Mouse (Mus musculus) hindbrain, postnatal 0 days (tissue): Measurements from ENCODE around the gene Gm20388. TPM values are rescaled to one million over a fixed set of nuclear protein-coding genes. Genes with fewer than 3 reads are reported as not detected.

Experiments
- ATAC-seq: fragments of 200-750 bp; cut with Nextera tagmentation; 2 replicates; pipeline ENCODE4 v1.8.0; 2017; ENCODE audit warnings: mild to moderate bottlenecking, moderate TSS enrichment, moderate library complexity
- DNase-seq: peaks from one replicate; pipeline ENCODE4 v3.0.0-alpha.2; 2015; ENCODE audit warnings: low spot score
- H3K27ac ChIP-seq: fragments of 300-500 bp; sonication (generic); 2 replicates; pipeline ENCODE4 v1.5.1; 2014; ENCODE audit warnings: mild to moderate bottlenecking
- H3K27me3 ChIP-seq: fragments of 300-500 bp; sonication (generic); 2 replicates; pipeline ENCODE4 v1.6.1; 2014; ENCODE audit warnings: low read length, mixed read lengths; ENCODE audit not compliant: insufficient read depth
- H3K36me3 ChIP-seq: fragments of 300-500 bp; sonication (generic); 2 replicates; pipeline ENCODE4 v1.6.1; 2014; ENCODE audit warnings: low read length, mixed read lengths; ENCODE audit not compliant: insufficient read depth
- H3K4me1 ChIP-seq: fragments of 300-500 bp; sonication (generic); 2 replicates; pipeline ENCODE4 v1.6.1; 2014; ENCODE audit warnings: antibody characterized with exemption, low read length, mixed read lengths; ENCODE audit not compliant: insufficient read depth
- H3K4me2 ChIP-seq: fragments of 300-500 bp; sonication (generic); 2 replicates; pipeline ENCODE4 v1.6.1; 2014; ENCODE audit warnings: low read depth, mild to moderate bottlenecking, low read length, moderate library complexity, mixed read lengths
- H3K4me3 ChIP-seq: fragments of 300-500 bp; sonication (generic); 2 replicates; pipeline ENCODE4 v1.5.1; 2014; ENCODE audit warnings: low read length
- H3K9ac ChIP-seq: fragments of 300-500 bp; sonication (generic); replicated peaks from 2 replicates; pipeline ENCODE4 v1.6.1; 2014; ENCODE audit warnings: mild to moderate bottlenecking, low read length, moderate library complexity, mixed read lengths
- H3K9me3 ChIP-seq: fragments of 300-500 bp; sonication (generic); 2 replicates; pipeline ENCODE4 v1.6.1; 2016; ENCODE audit warnings: low read length, mixed read lengths
- CTCF ChIP-seq: IDR thresholded peaks from 2 replicates; pipeline ENCODE4 v1.5.1; 2016; ENCODE audit warnings: antibody characterized with exemption, control low read depth, low read depth
- WGBS: fragments of 180-500 bp; shearing (Covaris S2); extraction: QIAGEN DNeasy Blood & Tissue Kit; methylation state at CpG from one replicate; pipeline ENCODE4 v1.1.7; 2014; 5-methylcytosine and 5-hydroxymethylcytosine counted together
- polyA plus RNA-seq: library from polyadenylated mRNA; unstranded; fragments of >200 nt; fragmentation: Nextera tagmentation; extraction: Ambion mirVana; gene quantifications from 2 replicates; pipeline ENCODE4 v1.2.1, GENCODE M21; 2015
- total RNA-seq: library from RNA; depleted of rRNA; stranded (reverse); fragments of >200 nt; gene quantifications from 2 replicates; pipeline ENCODE4 v1.2.3, GENCODE M21; 2014

Gm20388 gene
- total and polyA plus RNA-seq, 2 experiments from 2014 or later: 71.3 TPM; not detected in 1

DNA sequence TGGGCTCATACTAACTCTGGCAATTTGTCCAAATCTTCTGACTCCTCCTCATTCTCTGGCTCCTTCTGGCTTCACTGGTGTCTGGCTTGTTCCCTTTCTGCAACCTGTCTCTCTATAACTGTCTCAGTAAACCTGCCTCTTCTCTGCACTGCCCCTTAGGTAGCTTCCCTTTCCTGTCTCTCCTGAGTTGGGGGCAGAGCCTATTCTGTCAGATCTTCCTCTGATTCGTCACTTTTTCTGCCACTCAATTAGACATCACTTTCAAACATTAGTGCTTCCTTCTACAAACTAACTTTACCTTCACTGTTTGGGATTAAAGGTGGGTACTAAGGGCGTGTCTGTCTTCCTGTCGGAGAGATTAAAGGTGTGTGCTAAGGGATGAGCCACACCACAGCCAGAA, 2430.1 kb downstream of the Gm20388 start:
- Histone ChIP-seq H3K4me2 (no peak overlapping the region), H3K4me3 (no peak overlapping the region), H3K9me3 (no peaks in the 10 kb centered on the region), H3K27ac (no peak overlapping the region), H3K36me3 (no peaks in the 10 kb centered on the region), H3K9ac (no peak overlapping the region), H3K4me1 (peaks cover 17% of the 10 kb centered on the region), H3K27me3 (peaks cover 9% of the 10 kb centered on the region; the same call in 1 of the 2 replicates)
- no peak for DNase-seq
- 84% methylated on average over 3 of the region's 3 CpGs for WGBS
- no peak for ATAC-seq
- no peak for TF ChIP-seq CTCF

DNA sequence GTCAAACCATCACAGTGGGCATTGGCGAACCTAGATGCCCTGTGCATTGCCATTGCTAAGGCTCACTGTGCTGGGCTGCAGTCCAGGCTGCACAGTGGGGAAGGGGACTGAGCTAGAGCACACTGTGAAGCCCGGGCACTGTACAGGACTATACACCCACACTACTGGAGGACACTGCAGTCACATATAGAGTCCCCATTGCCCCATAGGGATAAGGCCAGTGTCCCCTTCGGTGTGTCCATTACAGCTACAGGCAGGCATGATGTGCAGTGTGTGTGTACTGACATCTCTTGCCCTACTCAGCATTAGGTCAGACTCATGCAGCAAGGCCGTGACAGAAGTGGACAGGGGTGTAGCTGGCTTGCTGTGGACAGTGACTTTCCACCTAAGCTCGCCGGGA, 2431.1 kb downstream of the Gm20388 start:
- ATAC-seq (no peak), DNase-seq (no peak)
- Histone ChIP-seq H3K4me2 (no peak overlapping the region), H3K36me3 (no peaks in the 10 kb centered on the region), H3K4me3 (no peak overlapping the region), H3K4me1 (peaks cover 14% of the 10 kb centered on the region), H3K27ac (no peak overlapping the region), H3K9ac (no peak overlapping the region), H3K9me3 (no peaks in the 10 kb centered on the region), H3K27me3 (peaks cover 9% of the 10 kb centered on the region; the same call in 1 of the 2 replicates)
- WGBS: 75% methylated on average over 6 of the region's 6 CpGs
- TF ChIP-seq CTCF: no peak

DNA sequence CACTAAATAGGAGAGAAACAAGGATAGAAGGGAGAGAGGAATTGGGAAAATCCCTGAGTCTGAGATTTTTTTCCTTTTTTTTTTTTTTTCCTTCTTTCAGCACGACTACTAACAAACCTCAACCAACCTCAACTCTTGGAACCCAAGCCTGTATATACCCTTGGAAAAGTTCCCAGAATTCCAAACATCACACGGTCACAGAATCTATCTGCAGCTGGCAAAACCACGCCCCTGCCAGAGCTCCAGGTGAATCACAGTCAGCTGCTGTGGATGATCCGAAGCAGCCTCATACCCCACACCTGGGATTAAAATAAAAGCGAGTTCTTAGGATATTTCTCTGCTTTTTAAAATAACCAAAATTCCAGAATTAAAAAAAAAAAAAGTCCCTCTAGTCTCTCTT, 2431.7 kb downstream of the Gm20388 start:
- Histone ChIP-seq H3K27ac (no peak overlapping the region), H3K4me2 (no peak overlapping the region)
- no peak for ATAC-seq

DNA sequence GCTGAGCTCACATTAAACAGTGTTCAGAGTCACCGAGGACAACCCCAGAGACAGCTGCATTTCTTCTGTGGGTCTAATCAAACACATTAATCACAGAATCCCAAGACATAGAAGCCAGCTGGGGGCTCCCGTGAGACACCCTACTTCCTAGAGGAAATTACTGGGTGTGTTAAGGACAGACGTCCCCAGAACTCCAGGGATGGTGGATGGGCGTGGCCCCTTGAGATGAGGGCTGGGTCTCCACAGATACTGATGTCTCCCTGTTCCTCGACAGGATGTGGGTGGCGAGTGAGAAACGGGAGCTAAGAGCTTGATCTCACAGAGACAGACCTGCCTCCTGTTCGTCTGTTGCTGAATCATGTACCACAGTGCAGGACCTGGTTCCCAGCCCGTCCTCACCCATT, 2432.2 kb downstream of the Gm20388 start:
- DNase-seq (no peak), ATAC-seq (no peak; the same call in 1 of the 2 replicates)
- 7% methylated on average over 9 of the region's 9 CpGs for WGBS
- TF ChIP-seq CTCF: no peak
- Histone ChIP-seq H3K4me1 (peaks cover 15% of the 10 kb centered on the region), H3K4me2 (peak overlapping the region; percentile 51), H3K9me3 (no peaks in the 10 kb centered on the region), H3K9ac (no peak overlapping the region), H3K36me3 (no peaks in the 10 kb centered on the region), H3K27me3 (peaks cover 8% of the 10 kb centered on the region; the same call in 1 of the 2 replicates), H3K4me3 (0 out of 2 replicates have a peak overlapping the region, but pooled peaks have one; percentile 10), H3K27ac (no peak overlapping the region)

More for the DNA sequence above, 2431.7 kb downstream of the Gm20388 start:
- Histone ChIP-seq H3K9me3 (no peaks in the 10 kb centered on the region), H3K9ac (no peak overlapping the region), H3K27me3 (peaks cover 9% of the 10 kb centered on the region; the same call in 1 of the 2 replicates), H3K4me1 (peaks cover 14% of the 10 kb centered on the region), H3K36me3 (no peaks in the 10 kb centered on the region), H3K4me3 (no peak overlapping the region)
- 40% methylated on average over 5 of the region's 5 CpGs for WGBS
- DNase-seq: no peak
- TF ChIP-seq CTCF: no peak

DNA sequence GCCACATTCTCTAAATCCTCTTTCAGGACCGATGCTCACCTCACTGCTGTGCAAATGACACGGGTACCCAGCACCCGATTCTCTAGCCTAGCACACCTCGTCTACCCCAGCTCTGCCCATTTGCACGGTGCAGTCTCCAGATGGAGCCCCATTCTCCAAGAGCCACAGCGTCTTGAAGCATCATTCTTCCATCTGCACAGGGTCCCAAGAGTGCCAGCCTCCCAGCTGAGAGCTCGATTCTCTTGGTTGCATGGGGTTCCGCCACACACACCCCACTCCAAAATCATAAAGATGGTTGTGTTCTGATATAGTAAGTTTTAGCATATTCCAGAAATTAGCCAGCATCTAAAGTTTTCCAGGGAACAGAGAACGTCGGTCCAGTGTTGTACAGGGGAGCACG, 2432.7 kb downstream of the Gm20388 start:
- H3K9ac ChIP-seq: no peak overlapping the region
- H3K9me3 ChIP-seq: no peaks in the 10 kb centered on the region
- no peak overlapping the region for H3K27ac ChIP-seq
- no peaks in the 10 kb centered on the region for H3K36me3 ChIP-seq
- H3K27me3 ChIP-seq: peaks cover 4% of the 10 kb centered on the region; the same call in 1 of the 2 replicates
- DNase-seq (no peak), ATAC-seq (0 out of 2 replicates have a peak, but pooled peaks have one; percentile 4)
- peak overlapping the region; percentile 51 for H3K4me2 ChIP-seq
- peak overlapping the region; percentile 10; the same call in 1 of the 2 replicates for H3K4me3 ChIP-seq
- TF ChIP-seq CTCF: no peak
- WGBS: 3% methylated on average over 11 of the region's 11 CpGs
- H3K4me1 ChIP-seq: peaks cover 19% of the 10 kb centered on the region

DNA sequence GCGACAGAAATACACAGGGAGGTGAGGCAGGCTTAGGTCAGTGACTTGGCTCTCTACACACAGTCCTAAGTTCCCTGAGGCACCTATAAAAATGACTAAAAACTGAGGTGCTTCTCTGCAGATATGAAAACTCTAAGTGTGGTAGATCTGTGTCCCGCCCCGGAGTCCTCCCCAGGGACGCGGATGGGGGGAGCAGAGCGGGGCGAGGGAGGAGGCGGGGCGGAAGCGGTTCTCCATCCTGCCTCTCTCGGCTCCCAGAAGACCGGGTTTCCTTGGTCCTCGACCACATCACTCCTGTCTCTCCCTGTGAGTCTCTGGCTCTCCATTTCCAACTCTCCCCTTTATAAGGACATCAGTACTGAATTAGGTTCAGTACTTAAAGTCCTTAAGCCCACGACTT, 2433.1 kb downstream of the Gm20388 start:
- Histone ChIP-seq H3K4me2 (peak overlapping the region; percentile 51), H3K4me3 (peak overlapping the region; percentile 10), H3K36me3 (no peaks in the 10 kb centered on the region), H3K4me1 (peaks cover 19% of the 10 kb centered on the region), H3K27me3 (peaks cover 4% of the 10 kb centered on the region; the same call in 1 of the 2 replicates), H3K9me3 (no peaks in the 10 kb centered on the region), H3K27ac (no peak overlapping the region), H3K9ac (no peak overlapping the region)
- under 1% methylated on average over 14 of the region's 14 CpGs for WGBS
- no peak for TF ChIP-seq CTCF
- ATAC-seq: peak; percentile 11; the same call in 1 of the 2 replicates
- peak; percentile 31 for DNase-seq

DNA sequence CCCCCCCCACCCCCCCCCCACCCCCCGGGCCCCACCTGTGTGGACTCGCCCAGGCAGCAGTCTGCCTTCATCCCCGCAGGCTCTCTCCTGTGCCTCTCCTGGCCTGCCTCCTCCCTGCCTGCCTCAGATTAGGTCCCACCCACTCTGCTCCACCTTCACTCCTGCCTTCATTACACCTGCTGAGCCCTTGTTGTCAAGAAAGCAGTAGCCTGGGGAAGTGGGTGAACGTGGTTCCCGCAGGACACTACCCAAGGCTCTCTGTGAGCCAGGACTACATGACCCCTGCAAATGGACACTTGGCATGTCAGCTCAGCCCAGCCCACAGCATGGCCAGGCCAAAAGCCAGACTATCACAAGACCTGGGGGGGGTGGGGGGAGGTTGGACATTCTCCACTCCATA, 2433.6 kb downstream of the Gm20388 start:
- no peak for TF ChIP-seq CTCF
- H3K27me3 ChIP-seq: peaks cover 4% of the 10 kb centered on the region; the same call in 1 of the 2 replicates
- ATAC-seq (peak; percentile 45; the same call in 1 of the 2 replicates), DNase-seq (no peak)
- H3K36me3 ChIP-seq: no peaks in the 10 kb centered on the region
- no peak overlapping the region for H3K4me3 ChIP-seq
- peak overlapping the region; percentile 51; the same call in 1 of the 2 replicates for H3K4me2 ChIP-seq
- H3K4me1 ChIP-seq: peaks cover 19% of the 10 kb centered on the region
- H3K9ac ChIP-seq: no peak overlapping the region
- no peaks in the 10 kb centered on the region for H3K9me3 ChIP-seq
- WGBS: 0% methylated on average over 3 of the region's 5 CpGs
- H3K27ac ChIP-seq: no peak overlapping the region
